ENCODE assay signal across 17 mouse cellular contexts in genomic region chr13:3686306-3686705, GRCm38 (mm10).
"Had no signal": no experiment of that assay in that cellular context is flagged by ENCODE, and none has a peak within 500 bp of the region (broad histone marks: within the 10 kb centered on the region; RNA-seq: fewer than 3 reads in every experiment).

No protein-coding gene starts in this region.

- H3K36me3 ChIP-seq: midbrain, embryonic 12.5 days; neural tube, embryonic 12.5 days had no signal

- DNase-seq: lung, adult 18-20 months; lung, embryonic 14.5 days; lung, postnatal 10 days; lung, postnatal 4 days; midbrain, embryonic 14.5 days; retina, postnatal 1 day; right cerebral cortex, postnatal 25 days; right cerebral cortex, postnatal 4 days; spleen, adult 18-20 months; thymus, adult 2 months; thymus, postnatal 25 days; thymus, postnatal 4 days had no signal

- H3K27me3 ChIP-seq: midbrain, embryonic 12.5 days; neural tube, embryonic 12.5 days had no signal

- H3K9me3 ChIP-seq: midbrain, embryonic 12.5 days; neural tube, embryonic 12.5 days had no signal

- H3K27ac ChIP-seq: liver, embryonic 14.5 days; midbrain, embryonic 12.5 days; neural tube, embryonic 12.5 days had no signal

- H3K4me3 ChIP-seq: midbrain, embryonic 12.5 days; myocyte; neural tube, embryonic 12.5 days had no signal

- H3K4me2 ChIP-seq: lung, embryonic 14.5 days; midbrain, embryonic 12.5 days; neural tube, embryonic 12.5 days had no signal

- H3K4me1 ChIP-seq: midbrain, embryonic 12.5 days; neural tube, embryonic 12.5 days had no signal

- H3K9ac ChIP-seq: liver, embryonic 14.5 days; lung, embryonic 14.5 days; midbrain, embryonic 12.5 days; neural tube, embryonic 12.5 days had no signal

- ATAC-seq: midbrain, embryonic 16.5 days had no signal
